Mouse (Mus musculus) MEL (cell line): Measurements from ENCODE around the gene Ptprj. TPM values are rescaled to one million over a fixed set of nuclear protein-coding genes. Genes with fewer than 3 reads are reported as not detected.

Source experiments
- DNase-seq: peaks from one replicate; pipeline ENCODE4 v3.0.0; 2011; ENCODE audit warnings: low read depth, low spot score
- H3K27ac ChIP-seq: 2 replicates; pipeline ENCODE4 v1.5.1; 2012; ENCODE audit warnings: low read depth, mild to moderate bottlenecking, control low read depth, low read length, moderate library complexity; ENCODE audit not compliant: control insufficient read depth
- H3K27me3 ChIP-seq, 2 experiments: fragments of 150-350 bp in 1 of 2; sonication (generic) in 1 of 2; 2 replicates each; pipeline ENCODE4 v1.6.1; 2012; ENCODE audit warnings: low read length in 2 of 2, mild to moderate bottlenecking in 2 of 2, improper control_type of control experiment in 1 of 2, moderate library complexity in 1 of 2; ENCODE audit not compliant: insufficient read depth in 2 of 2, control insufficient read depth in 1 of 2
- H3K36me3 ChIP-seq, 2 experiments: 2 replicates each; pipeline ENCODE4 v1.6.1; 2012 to 2014; ENCODE audit warnings: low read length in 2 of 2, improper control_type of control experiment in 1 of 2, inconsistent platforms in 1 of 2, mild to moderate bottlenecking in 1 of 2; ENCODE audit not compliant: insufficient read depth in 2 of 2, control insufficient read depth in 1 of 2
- H3K4me1 ChIP-seq, 2 experiments: fragments of 150-350 bp in 1 of 2; sonication (generic) in 1 of 2; 2 replicates each; pipeline ENCODE4 v1.6.1; 2012; ENCODE audit warnings: low read length in 2 of 2, improper control_type of control experiment in 1 of 2, mild to moderate bottlenecking in 1 of 2; ENCODE audit not compliant: insufficient read depth in 2 of 2, control insufficient read depth in 1 of 2
- H3K4me3 ChIP-seq, 2 experiments: fragments of 150-350 bp in 1 of 2; sonication (generic) in 1 of 2; 2 replicates each; pipeline ENCODE4 v1.5.1; 2012; ENCODE audit warnings: low read depth in 2 of 2, low read length in 2 of 2, mild to moderate bottlenecking in 2 of 2, moderate library complexity in 2 of 2, control low read depth in 1 of 2, improper control_type of control experiment in 1 of 2; ENCODE audit not compliant: control insufficient read depth in 1 of 2, insufficient read depth in 1 of 2
- H3K79me2 ChIP-seq: 2 replicates; pipeline ENCODE4 v1.6.1; 2012; ENCODE audit warnings: mild to moderate bottlenecking, low read length, moderate library complexity; ENCODE audit not compliant: control insufficient read depth, poor library complexity, insufficient read depth
- H3K9ac ChIP-seq: 2 replicates; pipeline ENCODE4 v1.6.1; 2012; ENCODE audit warnings: low read depth, mild to moderate bottlenecking, control low read depth, low read length, moderate library complexity; ENCODE audit not compliant: control insufficient read depth, poor library complexity, severe bottlenecking
- H3K9me3 ChIP-seq: fragments of 150-350 bp; sonication (generic); replicated peaks from 2 replicates; pipeline ENCODE4 v1.6.1; 2012; ENCODE audit warnings: mild to moderate bottlenecking, low read length, improper control_type of control experiment, moderate library complexity; ENCODE audit not compliant: insufficient read depth
- CTCF ChIP-seq, 3 experiments: IDR thresholded peaks in 2 of 3; conservative IDR thresholded peaks in 1 of 3; 2 replicates each; pipeline ENCODE4 v1.5.1; 2011 to 2012; ENCODE audit warnings: low read length in 3 of 3, low read depth in 2 of 3, mild to moderate bottlenecking in 2 of 3, improper control_type of control experiment in 1 of 3, inconsistent platforms in 1 of 3, mixed read lengths in 1 of 3, moderate library complexity in 1 of 3; ENCODE audit not compliant: control insufficient read depth in 1 of 3, insufficient read depth in 1 of 3, poor library complexity in 1 of 3, severe bottlenecking in 1 of 3
- E2F4 ChIP-seq: IDR thresholded peaks from 2 replicates; pipeline ENCODE4 v1.6.1; 2011; ENCODE audit warnings: low read depth, low read length, improper control_type of control experiment, borderline replicate concordance
- HCFC1 ChIP-seq: IDR thresholded peaks from 2 replicates; pipeline ENCODE4 v1.6.1; 2012; ENCODE audit warnings: low read depth, mild to moderate bottlenecking, inconsistent platforms, low read length, improper control_type of control experiment, moderate library complexity
- JUND ChIP-seq: IDR thresholded peaks from 2 replicates; pipeline ENCODE4 v1.6.1; 2011; ENCODE audit warnings: low read depth, mild to moderate bottlenecking, improper control_type of control experiment, low read length
- MAX ChIP-seq: IDR thresholded peaks from 2 replicates; pipeline ENCODE4 v1.6.1; 2011; ENCODE audit warnings: low read length, improper control_type of control experiment
- MEF2A ChIP-seq: IDR thresholded peaks from 2 replicates; pipeline ENCODE4 v1.6.1; 2014; ENCODE audit warnings: low read depth, mild to moderate bottlenecking, inconsistent platforms, low read length, improper control_type of control experiment; ENCODE audit not compliant: poor library complexity, insufficient replicate concordance, severe bottlenecking; ENCODE audit errors: extremely low read depth
- MXI1 ChIP-seq: IDR thresholded peaks from 2 replicates; pipeline ENCODE4 v1.6.1; 2011; ENCODE audit warnings: mild to moderate bottlenecking, low read depth, low read length, improper control_type of control experiment
- MYC ChIP-seq: IDR thresholded peaks from 2 replicates; pipeline ENCODE4 v1.6.1; 2011; ENCODE audit warnings: low read depth, mild to moderate bottlenecking, low read length, improper control_type of control experiment, moderate library complexity
- NRF1 ChIP-seq: IDR thresholded peaks from 2 replicates; pipeline ENCODE4 v1.6.1; 2014; ENCODE audit warnings: low read depth, mild to moderate bottlenecking, inconsistent platforms, low read length, improper control_type of control experiment, moderate library complexity; ENCODE audit not compliant: poor library complexity, insufficient read depth, severe bottlenecking
- RCOR1 ChIP-seq: IDR thresholded peaks from 2 replicates; pipeline ENCODE4 v1.6.1; 2012; ENCODE audit warnings: low read depth, mild to moderate bottlenecking, inconsistent platforms, low read length, improper control_type of control experiment
- polyA plus RNA-seq, 2 experiments: library from polyadenylated mRNA; stranded (reverse) in 1 of 2; unstranded in 1 of 2; fragments of >175 nt in 1 of 2; fragments of >200 nt in 1 of 2; gene quantifications; 2 replicates each; pipeline versions ENCODE4 v1.2.1 to v1.2.4; 2012; ENCODE audit warnings: low replicate concordance in 2 of 2, low read depth in 1 of 2; ENCODE audit not compliant: insufficient read length in 2 of 2, insufficient read depth in 1 of 2, missing spikeins in 1 of 2
- total RNA-seq: library from RNA; depleted of rRNA; stranded (reverse); fragments of 300-350 nt; gene quantifications from 2 replicates; pipeline ENCODE4 v1.2.3, GENCODE M21; 2012

Gene Ptprj
- total and polyA plus RNA-seq, 3 experiments = 6.4 to 10.2 TPM; not detected in 1

DNA sequence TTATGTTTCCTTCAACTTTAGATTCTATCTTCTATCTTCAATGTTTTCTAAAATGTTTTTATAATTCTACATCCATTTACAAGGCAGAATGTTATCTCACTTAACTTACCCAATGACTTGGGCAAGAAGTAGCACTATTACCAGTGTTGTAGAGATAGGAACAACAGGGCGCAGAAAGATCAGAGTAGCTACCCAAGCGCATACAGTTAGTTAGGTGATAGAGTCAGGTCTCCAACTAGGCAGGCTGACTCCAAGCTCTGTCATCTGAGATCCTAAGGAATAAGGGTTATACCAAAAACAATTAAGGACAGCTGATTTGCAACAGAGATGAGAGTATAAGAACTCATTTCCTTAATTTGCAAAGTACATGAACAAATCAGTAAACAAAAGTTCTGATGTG, 9.6 kb downstream of the Ptprj start:
- H3K4me1 ChIP-seq = peaks cover 19 to 27% of the 10 kb centered on the region in 2 experiments
- H3K36me3 ChIP-seq = peaks cover 0 to 24% of the 10 kb centered on the region in 2 experiments; a peak in 2 of 4 replicates
- DNase-seq = no peak
- peaks cover 15% of the 10 kb centered on the region for H3K79me2 ChIP-seq
- H3K27ac ChIP-seq = no peak overlapping the region
- no peak overlapping the region for H3K9ac ChIP-seq
- H3K27me3 ChIP-seq = no peaks in the 10 kb centered on the region
- H3K4me3 ChIP-seq = no peak overlapping the region
- no peaks in the 10 kb centered on the region for H3K9me3 ChIP-seq
- no peak for TF ChIP-seq RCOR1

DNA sequence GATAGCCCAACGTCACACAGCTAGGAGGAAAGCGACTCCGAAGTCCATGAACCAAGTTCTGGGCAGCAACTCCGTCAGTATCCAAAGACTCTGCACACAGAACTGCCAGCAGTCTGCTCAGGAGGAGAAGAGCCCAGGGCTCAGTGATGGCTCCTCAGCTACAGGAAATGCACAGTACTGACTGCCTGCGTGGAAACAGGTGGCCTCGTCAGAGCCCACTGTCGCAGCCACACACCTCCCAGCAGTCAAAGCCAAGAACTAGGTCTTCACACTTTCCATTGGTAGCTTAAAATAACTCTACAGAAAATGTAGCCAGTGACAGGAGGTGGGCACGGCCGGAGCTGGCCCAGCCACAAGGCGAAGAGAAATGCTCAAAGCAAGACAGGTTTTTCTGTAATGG, 10.2 kb downstream of the Ptprj start:
- peaks cover 12% of the 10 kb centered on the region for H3K79me2 ChIP-seq
- H3K27me3 ChIP-seq = no peaks in the 10 kb centered on the region
- peaks cover 17 to 27% of the 10 kb centered on the region in 2 experiments for H3K4me1 ChIP-seq
- no peaks in the 10 kb centered on the region for H3K9me3 ChIP-seq
- H3K9ac ChIP-seq = no peak overlapping the region
- H3K36me3 ChIP-seq = peaks cover 0 to 24% of the 10 kb centered on the region in 2 experiments; a peak in 2 of 4 replicates
- H3K4me3 ChIP-seq = no peak overlapping the region
- no peak overlapping the region for H3K27ac ChIP-seq
- TF ChIP-seq MEF2A = no peak
- no peak for TF ChIP-seq HCFC1
- no peak for TF ChIP-seq NRF1
- no peak for TF ChIP-seq MYC
- TF ChIP-seq MAX = no peak
- TF ChIP-seq E2F4 = no peak
- no peak for DNase-seq

DNA sequence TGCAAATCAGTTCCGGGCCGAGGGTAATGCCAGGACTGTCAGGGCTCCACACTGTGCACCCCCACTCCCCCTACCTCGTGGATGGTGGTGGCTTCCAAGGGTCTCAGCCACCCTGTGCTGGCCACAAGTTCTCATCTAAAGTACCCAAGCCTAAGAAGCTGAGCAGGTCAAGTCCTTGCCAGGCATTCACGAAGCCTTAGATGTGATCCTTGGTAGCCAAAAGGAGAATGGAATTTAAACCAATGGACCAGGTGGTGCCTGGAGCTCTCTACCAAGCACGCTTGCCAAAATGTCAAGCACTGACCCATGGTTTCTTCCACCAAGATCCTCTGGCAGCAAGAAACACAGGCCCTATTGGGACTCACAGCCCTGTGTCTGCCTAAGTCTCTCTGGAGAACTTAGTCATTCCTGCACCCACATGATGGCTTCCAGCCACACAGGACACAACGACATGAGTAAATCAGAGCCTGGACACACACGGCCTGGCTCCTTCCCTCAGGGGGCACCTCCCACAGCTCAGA, 11.4 kb downstream of the Ptprj start:
- H3K36me3 ChIP-seq = peaks cover 0 to 33% of the 10 kb centered on the region in 2 experiments; a peak in 2 of 4 replicates
- TF ChIP-seq CTCF (IDR thresholded peaks at IDR 0.05 in 2 of 3, conservative IDR thresholded peaks at IDR 0.05 in 1 of 3; ENCODE audit: control insufficient read depth in 1 of 3, insufficient read depth in 1 of 3, low read depth in 2 of 3, low read length in 3 of 3, poor library complexity in 1 of 3, severe bottlenecking in 1 of 3) (no peak), MXI1 (no peak), JUND (no peak)
- no peak overlapping the region for H3K27ac ChIP-seq
- no peak overlapping the region for H3K9ac ChIP-seq
- H3K4me1 ChIP-seq = peaks cover 21 to 32% of the 10 kb centered on the region in 2 experiments
- H3K9me3 ChIP-seq = no peaks in the 10 kb centered on the region
- H3K27me3 ChIP-seq = no peaks in the 10 kb centered on the region
- peaks cover 10% of the 10 kb centered on the region for H3K79me2 ChIP-seq
- no peak for DNase-seq
- no peak overlapping the region for H3K4me3 ChIP-seq
